Mouse (Mus musculus) testis, adult 2 months (tissue): Measurements from ENCODE around the gene Lipa.

Source experiments
- CTCF ChIP-seq: fragments of 200-500 bp; IDR thresholded peaks from 2 replicates; pipeline ENCODE4 v1.5.1; 2012; ENCODE audit warnings: low read depth, mild to moderate bottlenecking, inconsistent platforms, low read length, moderate library complexity; ENCODE audit not compliant: control insufficient read depth, insufficient read depth, insufficient replicate concordance
- POLR2A ChIP-seq: fragments of 200-500 bp; IDR thresholded peaks from 2 replicates; pipeline ENCODE4 v1.6.1; 2012; ENCODE audit warnings: low read depth, mild to moderate bottlenecking, inconsistent platforms, low read length, moderate library complexity; ENCODE audit not compliant: control insufficient read depth

DNA sequence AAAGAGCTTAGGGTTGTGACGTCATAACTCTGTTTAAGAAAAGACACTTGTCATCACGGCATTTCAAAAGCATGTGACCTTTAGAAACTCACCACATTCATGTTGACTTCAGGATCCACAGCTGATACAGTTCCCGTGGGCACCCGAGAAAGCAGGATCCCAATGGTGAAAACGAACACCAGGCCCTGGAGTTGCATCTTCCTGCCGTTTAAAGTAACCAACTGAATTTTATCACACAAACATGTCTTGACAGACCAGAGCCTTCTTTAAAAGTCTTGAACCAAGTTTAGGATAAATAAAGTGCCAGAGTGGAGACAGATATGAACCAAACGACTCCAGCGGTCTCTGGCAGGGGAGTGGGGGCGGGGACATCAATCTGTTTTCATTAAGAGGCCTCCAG is 2.6 kb downstream of the Lipa start:
- TF ChIP-seq CTCF (no peak), POLR2A (no peak)
